Mouse (Mus musculus): ENCODE measurements around the gene Adgrf3.

Adgrf3 gene

GRCm38 (mm10) chr5:30148133-30148920 lies 57.2 kb downstream of the Adgrf3 start:
- DNase-seq = no peak

GRCm38 (mm10) chr5:30146526-30146925 lies 59.0 kb downstream of the Adgrf3 start:
- no peak for DNase-seq
